Mouse (Mus musculus) erythroblast, embryonic 14.5 days (primary cell): ENCODE measurements around the gene Txnrd1.

Source experiments
- GATA1 ChIP-seq: IDR thresholded peaks from 2 replicates; pipeline ENCODE4 v1.6.1; 2012; ENCODE audit warnings: low read length, inconsistent platforms, mixed read lengths
- TAL1 ChIP-seq: IDR thresholded peaks from 3 replicates; pipeline ENCODE4 v1.6.1; 2012; ENCODE audit warnings: low read length, inconsistent platforms, mixed read lengths

DNA sequence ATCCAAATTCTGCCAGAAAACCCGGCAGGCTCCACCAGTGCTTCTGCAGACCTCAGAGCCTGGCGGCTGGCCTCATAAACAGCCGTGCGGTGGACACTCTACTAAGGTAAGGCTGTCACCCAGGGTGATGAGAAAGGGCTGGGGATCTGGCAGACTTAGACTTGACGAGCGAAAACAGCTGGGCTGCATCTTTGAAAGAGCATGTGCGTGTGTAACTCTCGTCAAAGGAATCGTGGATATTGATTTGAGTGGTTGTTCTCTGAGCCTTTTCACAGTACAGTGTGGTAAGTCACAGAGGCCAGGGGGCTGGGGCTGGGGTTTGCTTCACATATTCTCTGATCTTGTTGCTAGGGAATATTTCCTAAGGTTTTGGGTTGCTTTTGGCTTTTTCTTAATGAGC lies at the start of gene Txnrd1:
- TF ChIP-seq GATA1: no peak
- no peak for TF ChIP-seq TAL1
